Mouse (Mus musculus): ENCODE measurements at regions not wholly inside any gene's neighbourhood (a gene's known extent, or its start where the extent isn't known, plus 50 kb on each side); places are given as distances from the start of the nearest gene placed in this dataset.
"Not testable (repeated sequence)": the region's sequence is repeated elsewhere in the genome, so short reads cannot be mapped to it uniquely, and the experiment has no call there.

DNA sequence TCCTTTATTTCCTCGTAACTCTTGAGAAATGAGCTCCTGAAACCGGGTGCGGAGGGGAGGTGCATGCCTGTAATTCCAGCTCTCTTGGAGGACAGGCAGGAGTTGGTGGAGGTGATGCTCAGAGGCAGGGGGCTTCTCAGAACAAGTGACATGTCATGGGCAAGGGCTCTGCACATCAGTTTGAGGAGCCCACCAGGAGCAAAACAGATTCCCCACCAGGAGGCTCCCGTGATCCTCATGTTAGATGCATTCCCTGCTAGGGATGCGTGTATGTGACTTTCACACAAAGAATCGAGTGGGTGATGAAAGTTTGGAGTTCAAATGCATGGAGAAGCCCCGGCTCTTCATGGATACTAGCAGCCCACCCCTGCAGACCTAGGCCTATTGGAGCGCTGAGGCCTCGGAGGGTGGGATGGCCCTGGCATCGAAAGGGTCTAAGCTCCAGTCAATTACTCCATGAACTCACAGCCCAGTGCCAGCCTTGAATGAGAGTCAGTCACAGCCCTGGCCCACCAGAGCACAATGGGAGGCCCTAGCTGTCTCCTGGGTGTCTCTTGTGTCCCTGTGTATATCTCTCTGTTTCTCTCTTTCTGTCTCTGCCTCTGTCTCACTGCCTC lies 150.1 kb upstream of the A430005L14Rik start:
- TF ChIP-seq CTCF (IDR thresholded peaks at IDR 0.05) (no peak), EP300 (IDR thresholded peaks at IDR 0.05; ENCODE audit: insufficient read depth, low read depth, low read length) (no peak), POLR2A (IDR thresholded peaks at IDR 0.05; ENCODE audit: insufficient read depth, low read depth, low read length) (no peak)
- Histone ChIP-seq H3K79me2 (replicated peaks; ENCODE audit: control insufficient read depth, insufficient read depth, low read length) (no peaks in the 10 kb centered on the region), H3K4me3 (no peak overlapping the region), H3K4me1 (ENCODE audit: control insufficient read depth, insufficient read depth, low read length) (no peaks in the 10 kb centered on the region), H3K27me3 (ENCODE audit: control insufficient read depth, insufficient read depth, low read length) (no peaks in the 10 kb centered on the region), H3K36me3 (ENCODE audit: control insufficient read depth, insufficient read depth, low read length) (no peaks in the 10 kb centered on the region), H3K9ac (ENCODE audit: low read depth, low read length) (no peak overlapping the region), H3K27ac (no peak overlapping the region)
- 39% methylated on average over 10 of the region's 10 CpGs for WGBS
- intact Hi-C loops (cut with DNase I) = no loop called here
- DNase-seq = no peak

DNA sequence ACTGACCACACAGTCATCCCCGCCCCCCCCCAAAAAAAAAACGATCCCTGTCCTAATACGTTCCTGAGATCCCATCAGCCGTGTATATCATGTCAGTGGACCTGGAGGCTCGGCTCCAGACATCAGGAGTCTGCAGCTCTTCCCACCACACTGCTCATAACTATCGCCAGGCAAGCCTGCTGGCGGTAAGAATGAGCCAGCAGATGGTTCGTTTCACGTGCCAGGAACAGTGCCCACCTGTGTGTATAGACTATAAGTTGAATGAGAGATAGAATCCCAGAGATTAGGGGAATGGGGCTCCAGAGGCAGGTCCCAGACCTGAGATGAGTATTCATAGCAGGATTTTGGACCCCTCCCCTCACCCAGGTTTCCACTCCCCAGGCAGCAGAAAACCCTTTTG lies 144.2 kb upstream of the A430005L14Rik start:
- Histone ChIP-seq H3K27me3 (ENCODE audit: control insufficient read depth, insufficient read depth, low read length) (no peaks in the 10 kb centered on the region), H3K79me2 (replicated peaks; ENCODE audit: control insufficient read depth, insufficient read depth, low read length) (no peaks in the 10 kb centered on the region), H3K9ac (ENCODE audit: low read depth, low read length) (no peak overlapping the region), H3K4me3 (no peak overlapping the region), H3K36me3 (ENCODE audit: control insufficient read depth, insufficient read depth, low read length) (no peaks in the 10 kb centered on the region), H3K4me1 (ENCODE audit: control insufficient read depth, insufficient read depth, low read length) (no peaks in the 10 kb centered on the region), H3K27ac (no peak overlapping the region)
- 85% methylated on average over 9 of the region's 9 CpGs for WGBS
- TF ChIP-seq EP300 (IDR thresholded peaks at IDR 0.05; ENCODE audit: insufficient read depth, low read depth, low read length) = no peak
- no peak for TF ChIP-seq CTCF (IDR thresholded peaks at IDR 0.05)
- TF ChIP-seq POLR2A (IDR thresholded peaks at IDR 0.05; ENCODE audit: insufficient read depth, low read depth, low read length) = no peak
- intact Hi-C loops (cut with DNase I) = no loop called here
- no peak for DNase-seq

DNA sequence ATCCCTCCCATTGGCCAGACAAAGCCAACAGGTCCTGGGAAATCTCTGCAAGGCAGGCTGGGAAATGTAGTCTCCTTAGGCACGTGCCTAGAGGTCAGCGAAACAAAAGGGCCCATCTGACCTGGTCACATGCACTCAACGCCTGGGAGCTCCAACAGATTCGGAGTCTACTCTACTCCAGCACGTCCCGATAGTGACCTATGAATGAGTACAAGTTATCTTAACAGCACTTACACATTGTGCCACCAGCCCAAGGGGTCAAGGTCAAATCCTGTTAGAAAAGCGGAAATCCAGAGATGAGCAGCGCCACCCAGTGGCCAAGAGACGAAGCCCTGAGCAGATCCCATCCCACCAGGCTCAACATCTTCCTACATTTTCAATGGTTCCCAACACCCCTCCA lies 129.1 kb upstream of the A430005L14Rik start:
- Histone ChIP-seq H3K27ac (no peak overlapping the region), H3K9ac (ENCODE audit: low read depth, low read length) (no peak overlapping the region), H3K4me1 (ENCODE audit: control insufficient read depth, insufficient read depth, low read length) (no peaks in the 10 kb centered on the region), H3K4me3 (no peak overlapping the region), H3K36me3 (ENCODE audit: control insufficient read depth, insufficient read depth, low read length) (no peaks in the 10 kb centered on the region), H3K27me3 (ENCODE audit: control insufficient read depth, insufficient read depth, low read length) (0 out of 2 replicates have a peak, but pooled peaks cover 2% of the 10 kb centered on the region), H3K79me2 (replicated peaks; ENCODE audit: control insufficient read depth, insufficient read depth, low read length) (no peaks in the 10 kb centered on the region)
- DNase-seq = no peak
- 52% methylated on average over 9 of the region's 9 CpGs for WGBS
- intact Hi-C loops (cut with DNase I) = no loop called here
- TF ChIP-seq CTCF (IDR thresholded peaks at IDR 0.05) (peak; percentile 48), EP300 (IDR thresholded peaks at IDR 0.05; ENCODE audit: insufficient read depth, low read depth, low read length) (no peak)

DNA sequence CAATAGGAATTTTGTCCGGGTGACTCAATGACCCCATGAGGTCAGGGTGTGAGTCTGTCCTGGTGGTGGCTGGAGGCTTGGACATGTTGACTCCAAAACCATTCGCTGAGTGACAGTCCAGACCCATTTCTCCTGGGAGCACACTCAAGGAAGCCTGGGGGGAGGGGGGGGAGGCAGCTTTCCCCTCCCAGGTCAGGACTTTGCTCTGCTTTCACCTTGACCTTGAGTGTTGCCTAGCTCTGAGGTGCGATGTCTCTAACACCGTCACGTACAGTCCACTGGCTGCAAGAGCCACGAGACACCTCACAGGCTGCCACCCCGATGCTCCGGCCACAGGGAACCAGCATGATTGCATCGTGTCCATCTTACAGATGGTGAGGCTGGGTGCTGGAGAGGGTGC lies 127.3 kb upstream of the A430005L14Rik start:
- Histone ChIP-seq H3K36me3 (ENCODE audit: control insufficient read depth, insufficient read depth, low read length) (no peaks in the 10 kb centered on the region), H3K4me3 (no peak overlapping the region), H3K27ac (no peak overlapping the region), H3K27me3 (ENCODE audit: control insufficient read depth, insufficient read depth, low read length) (no peaks in the 10 kb centered on the region), H3K79me2 (replicated peaks; ENCODE audit: control insufficient read depth, insufficient read depth, low read length) (no peaks in the 10 kb centered on the region), H3K4me1 (ENCODE audit: control insufficient read depth, insufficient read depth, low read length) (no peaks in the 10 kb centered on the region), H3K9ac (ENCODE audit: low read depth, low read length) (no peak overlapping the region)
- DNase-seq = no peak
- intact Hi-C loops (cut with DNase I) = no loop called here
- TF ChIP-seq POLR2A (IDR thresholded peaks at IDR 0.05; ENCODE audit: insufficient read depth, low read depth, low read length) = no peak
- no peak for TF ChIP-seq EP300 (IDR thresholded peaks at IDR 0.05; ENCODE audit: insufficient read depth, low read depth, low read length)
- no peak for TF ChIP-seq CTCF (IDR thresholded peaks at IDR 0.05)
- WGBS = 86% methylated on average over 9 of the region's 9 CpGs

DNA sequence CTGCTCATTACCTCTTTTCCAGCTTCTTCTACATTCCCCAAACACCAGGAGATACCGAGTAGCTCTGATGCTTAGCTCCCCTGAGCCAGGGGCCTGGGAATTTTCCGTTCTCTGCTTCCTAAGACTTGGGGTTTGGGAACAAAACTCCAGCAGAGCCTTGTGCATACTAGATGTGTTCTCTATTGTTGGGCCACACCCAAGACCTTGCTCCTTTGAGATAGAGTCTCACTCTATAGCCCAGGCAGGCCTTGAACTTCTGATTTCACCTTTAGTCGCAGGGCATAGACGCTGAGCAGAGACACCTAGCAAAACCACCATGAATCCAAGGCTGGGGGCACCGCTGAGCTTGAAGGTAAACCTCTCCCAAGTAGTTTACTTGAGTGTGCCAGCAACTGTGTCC lies 126.5 kb upstream of the A430005L14Rik start:
- WGBS = 82% methylated on average over 5 of the region's 5 CpGs
- no peaks in the 10 kb centered on the region for H3K79me2 ChIP-seq (replicated peaks; ENCODE audit: control insufficient read depth, insufficient read depth, low read length)
- TF ChIP-seq CTCF (IDR thresholded peaks at IDR 0.05) (no peak), EP300 (IDR thresholded peaks at IDR 0.05; ENCODE audit: insufficient read depth, low read depth, low read length) (no peak), POLR2A (IDR thresholded peaks at IDR 0.05; ENCODE audit: insufficient read depth, low read depth, low read length) (no peak)
- no peaks in the 10 kb centered on the region for H3K4me1 ChIP-seq (ENCODE audit: control insufficient read depth, insufficient read depth, low read length)
- H3K4me3 ChIP-seq = no peak overlapping the region
- no peak overlapping the region for H3K27ac ChIP-seq
- intact Hi-C loops (cut with DNase I) = no loop called here
- no peaks in the 10 kb centered on the region for H3K27me3 ChIP-seq (ENCODE audit: control insufficient read depth, insufficient read depth, low read length)
- DNase-seq = no peak
- no peaks in the 10 kb centered on the region for H3K36me3 ChIP-seq (ENCODE audit: control insufficient read depth, insufficient read depth, low read length)
- H3K9ac ChIP-seq (ENCODE audit: low read depth, low read length) = no peak overlapping the region

DNA sequence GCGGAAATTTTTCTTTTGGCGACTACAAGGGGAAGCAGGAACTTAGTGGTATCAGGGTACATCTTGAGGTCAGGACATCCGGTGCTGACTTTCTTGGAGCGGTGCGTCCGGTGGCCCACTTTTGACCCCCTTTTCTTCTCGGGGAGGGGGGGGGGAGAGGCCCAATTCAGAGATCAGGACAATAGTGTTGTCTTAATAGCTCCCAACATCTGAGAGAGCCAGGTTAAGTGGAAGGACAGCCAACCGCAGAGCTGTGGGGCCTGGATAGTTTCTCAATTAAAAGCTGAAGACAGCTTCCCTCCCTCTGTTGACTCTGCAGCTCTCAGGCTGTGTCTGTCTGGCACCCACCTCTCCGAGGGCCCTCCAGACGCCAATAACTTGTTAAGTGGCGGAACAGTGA lies 125.8 kb upstream of the A430005L14Rik start:
- H3K4me1 ChIP-seq (ENCODE audit: control insufficient read depth, insufficient read depth, low read length); H3K27me3 ChIP-seq (ENCODE audit: control insufficient read depth, insufficient read depth, low read length); H3K4me3 ChIP-seq; H3K79me2 ChIP-seq (replicated peaks; ENCODE audit: control insufficient read depth, insufficient read depth, low read length); H3K36me3 ChIP-seq (ENCODE audit: control insufficient read depth, insufficient read depth, low read length); intact Hi-C loops (cut with DNase I); H3K9ac ChIP-seq (ENCODE audit: low read depth, low read length); DNase-seq; H3K27ac ChIP-seq: not testable (repeated sequence)
- WGBS = 78% methylated on average over 11 of the region's 11 CpGs
